ENCODE assay signal across 7 mouse cellular contexts in the genomic region with DNA sequence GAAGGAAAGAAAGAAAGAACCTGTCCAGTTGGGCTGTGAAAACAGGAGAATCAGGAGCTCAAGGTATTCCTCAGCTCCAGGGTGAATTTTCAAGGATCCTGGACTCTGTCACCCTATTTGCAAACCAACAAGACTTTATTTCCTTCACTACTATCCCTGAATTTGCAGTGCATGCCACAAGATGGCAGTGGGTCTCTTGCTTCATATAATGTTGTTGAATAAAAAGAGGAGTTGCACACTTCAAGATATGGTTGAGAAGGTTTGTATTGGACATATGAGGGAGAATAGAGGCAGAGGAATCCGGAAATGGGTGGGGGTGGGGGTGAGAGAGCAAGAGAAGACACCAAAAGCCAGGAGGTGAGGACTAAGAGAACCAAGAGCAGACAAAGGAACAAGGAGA.
DNase-seq lines count a peak whose midpoint lies in the region; ATAC-seq lines count a peak whose summit lies in the region.

No protein-coding gene starts in this region.

- no peak for ATAC-seq in activated CD4-positive, CD25-positive, alpha-beta regulatory T cell, adult 4 months

- peak; percentile 2 for DNase-seq in retina, adult 2 months (ENCODE audit: low read depth, low spot score)
- no peak for DNase-seq in retina, embryonic 14.5 days (ENCODE audit: low spot score)
- peak; percentile 20 for DNase-seq in adrenal gland, adult 8-10 months
- peak; percentile 18 for DNase-seq in embryo, embryonic 10.5 days (ENCODE audit: low spot score)
- DNase-seq in kidney, postnatal 4 days: peak; percentile 52
- DNase-seq in lung, postnatal 36 days: peak; percentile 55
